Mouse (Mus musculus): ENCODE results near the gene Noxo1. TPM values are rescaled to one million over a fixed set of nuclear protein-coding genes. Genes with fewer than 3 reads are reported as not detected.
"Not testable (repeated sequence)": the region's sequence is repeated elsewhere in the genome, so short reads cannot be mapped to it uniquely, and the experiment has no call there.

Gene Noxo1
- polyA plus RNA-seq, 1 experiment from 2014 or later: 0.58 TPM

DNA sequence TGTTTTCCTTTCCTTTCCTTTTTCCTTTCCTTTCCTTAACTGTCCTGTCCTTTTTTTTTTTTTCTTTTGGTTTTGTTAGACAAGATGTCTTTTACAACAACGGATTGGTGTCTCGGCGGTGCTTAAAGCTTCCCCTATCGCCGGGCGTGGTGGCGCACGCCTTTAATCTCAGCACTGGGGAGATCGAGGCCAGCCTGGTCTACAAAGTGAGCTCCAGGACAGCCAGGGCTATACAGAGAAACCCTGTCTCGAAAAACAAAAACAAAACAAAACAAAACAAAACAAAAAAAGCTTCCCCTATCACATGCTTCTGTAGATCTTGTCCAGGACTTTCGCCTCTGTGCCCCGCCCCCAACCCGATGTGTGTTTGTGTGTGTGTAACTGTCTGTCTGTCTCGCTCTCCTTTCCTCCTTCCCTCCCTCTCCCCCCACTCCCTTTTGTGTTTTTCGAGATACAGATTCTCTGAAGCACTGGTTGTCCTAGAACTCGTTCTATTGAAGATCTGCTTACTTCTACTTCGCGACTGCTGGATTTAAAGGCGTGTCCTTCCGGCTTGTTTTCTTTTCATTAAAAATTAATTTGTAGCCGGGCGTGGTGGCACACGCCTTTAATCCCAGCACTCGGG lies 11.9 kb downstream of the Noxo1 start:
- H3K36me3 ChIP-seq: peaks cover 30% of the 10 kb centered on the region
- peaks cover 36% of the 10 kb centered on the region for H3K4me1 ChIP-seq
- H3K27ac ChIP-seq: peak overlapping the region; percentile 85
- no peaks in the 10 kb centered on the region for H3K9me3 ChIP-seq (replicated peaks)
- peak overlapping the region; percentile 74 for H3K4me3 ChIP-seq
- no peaks in the 10 kb centered on the region for H3K27me3 ChIP-seq (replicated peaks)
- peak; percentile 65; the same call in 1 of the 2 replicates for ATAC-seq
- peak overlapping the region; percentile 83 for H3K4me2 ChIP-seq
- 3% methylated on average over 24 of the region's 24 CpGs for WGBS (ENCODE audit: insufficient replicate concordance)
- H3K9ac ChIP-seq: peak overlapping the region; percentile 77

DNA sequence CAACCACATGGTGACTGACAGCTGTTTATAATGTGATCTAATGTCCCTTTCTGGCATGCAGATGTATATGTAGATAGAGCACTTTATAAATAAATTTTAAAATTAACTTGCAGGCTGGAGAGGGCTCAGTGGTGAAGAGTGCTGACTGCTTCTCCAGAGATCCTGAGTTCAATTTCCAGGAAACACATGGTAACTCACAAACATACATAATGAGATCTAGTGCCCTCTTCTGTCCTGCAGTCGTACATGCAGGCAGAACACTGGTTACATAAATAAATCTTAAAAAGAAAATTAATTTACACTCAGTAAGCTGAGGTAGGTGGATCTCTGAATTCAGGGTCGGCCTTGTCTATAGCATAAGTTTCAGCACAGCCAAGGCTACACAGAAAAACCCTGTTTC lies 12.6 kb downstream of the Noxo1 start:
- 17% methylated on average over 2 of the region's 2 CpGs for whole genome bisulfite sequencing (ENCODE audit: insufficient replicate concordance)
- peak overlapping the region; percentile 77; the same call in 1 of the 2 replicates for H3K9ac ChIP-seq

DNA sequence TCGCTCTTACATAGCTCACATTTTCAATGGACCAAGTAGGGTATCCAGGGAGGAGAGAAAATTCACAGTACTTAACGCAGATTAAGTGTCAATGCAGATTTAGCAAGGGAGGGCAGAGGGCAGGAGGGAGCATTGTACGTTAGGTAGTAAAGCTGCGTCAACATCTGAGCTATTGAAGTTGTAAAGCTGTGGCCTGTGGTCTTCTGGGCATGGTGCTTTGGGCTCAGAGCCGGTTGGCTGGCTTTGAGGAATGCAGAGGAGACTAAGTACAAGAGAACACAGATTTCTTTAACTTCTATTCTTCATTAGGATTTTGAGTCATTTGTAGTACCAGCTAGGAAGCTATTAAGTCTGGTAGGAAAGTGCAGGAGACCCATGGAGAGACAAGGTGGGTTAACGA lies 19.5 kb downstream of the Noxo1 start:
- Histone ChIP-seq H3K27ac (no peak overlapping the region), H3K9me3 (replicated peaks) (no peaks in the 10 kb centered on the region), H3K9ac (no peak overlapping the region), H3K27me3 (replicated peaks) (no peaks in the 10 kb centered on the region), H3K4me3 (no peak overlapping the region), H3K4me2 (no peak overlapping the region), H3K4me1 (peaks cover 15% of the 10 kb centered on the region), H3K36me3 (peaks cover 39% of the 10 kb centered on the region)
- ATAC-seq: no peak
- WGBS (ENCODE audit: insufficient replicate concordance): 84% methylated on average over 6 of the region's 6 CpGs

More for the DNA sequence above, 12.6 kb downstream of the Noxo1 start:
- Histone ChIP-seq H3K4me3 (peak overlapping the region; percentile 74), H3K9me3 (replicated peaks) (no peaks in the 10 kb centered on the region), H3K27me3 (replicated peaks) (no peaks in the 10 kb centered on the region), H3K4me1 (peaks cover 36% of the 10 kb centered on the region), H3K27ac (peak overlapping the region; percentile 85; the same call in 1 of the 2 replicates), H3K4me2 (peak overlapping the region; percentile 83), H3K36me3 (peaks cover 23% of the 10 kb centered on the region)
- no peak for ATAC-seq

DNA sequence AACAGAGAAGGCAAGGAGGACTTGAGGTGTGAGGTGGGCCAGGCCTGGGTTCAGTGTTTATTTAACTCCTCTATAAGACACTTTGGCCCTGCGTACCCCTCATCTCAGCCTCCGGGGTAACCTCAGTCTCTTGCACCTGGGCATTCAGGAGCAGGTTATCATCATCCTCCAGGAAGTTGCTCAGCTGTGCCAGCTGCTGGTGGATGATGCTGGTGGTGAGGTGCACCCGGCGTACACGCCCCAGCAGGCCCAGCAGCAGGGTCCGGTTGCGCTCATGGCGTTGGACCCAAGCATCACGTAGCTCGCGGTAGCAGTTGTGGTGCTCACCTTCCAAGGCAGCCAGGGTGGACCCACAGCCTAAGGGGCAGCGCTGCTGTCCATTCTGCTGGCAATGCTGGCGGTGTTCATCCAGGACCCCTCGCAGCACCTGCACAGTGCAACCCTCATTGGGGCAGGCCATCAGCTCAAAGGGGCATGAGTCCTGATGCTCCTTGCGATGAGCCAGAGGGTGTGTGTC lies 20.2 kb downstream of the Noxo1 start:
- Histone ChIP-seq H3K27me3 (replicated peaks) (no peaks in the 10 kb centered on the region), H3K9me3 (replicated peaks) (no peaks in the 10 kb centered on the region), H3K4me2 (no peak overlapping the region), H3K4me3 (no peak overlapping the region), H3K4me1 (peaks cover 16% of the 10 kb centered on the region), H3K27ac (no peak overlapping the region), H3K36me3 (peaks cover 44% of the 10 kb centered on the region), H3K9ac (no peak overlapping the region)
- ATAC-seq: no peak
- 92% methylated on average over 15 of the region's 15 CpGs for WGBS (ENCODE audit: insufficient replicate concordance)

DNA sequence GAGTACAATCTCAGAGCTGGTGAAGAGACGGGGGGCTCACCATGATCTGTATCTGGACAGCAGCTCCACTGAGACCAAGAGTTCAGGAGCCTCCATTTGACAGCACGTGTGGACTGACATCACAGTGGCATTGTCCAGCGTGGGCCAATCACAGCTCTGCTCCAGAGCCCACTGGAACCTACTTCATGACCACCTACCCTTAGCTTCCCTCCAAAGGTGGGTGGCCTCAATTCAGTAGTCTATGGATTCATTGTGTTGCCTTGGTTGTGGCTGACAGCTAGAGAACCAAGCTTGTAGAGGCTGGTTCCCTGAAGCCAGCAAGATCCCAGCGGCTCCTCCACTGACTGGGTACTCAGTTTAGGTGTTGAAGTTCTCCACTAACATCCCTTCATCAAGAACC lies 21.9 kb downstream of the Noxo1 start, which contains the start of the genes Rnf151 and Rps2:
Rnf151 (minus strand) TSS at position 121 of the 400 bp plus-strand sequence.
Rps2 (plus strand) TSS at position 174 of the 400 bp plus-strand sequence.
- no peaks in the 10 kb centered on the region for H3K9me3 ChIP-seq (replicated peaks)
- H3K27ac ChIP-seq: peak within 1 kb of the TSS; percentile 85
- peaks cover 33% of the 10 kb centered on the region for H3K4me1 ChIP-seq
- WGBS (ENCODE audit: insufficient replicate concordance): 67% methylated on average over 4 of the region's 4 CpGs
- peaks cover 59% of the 10 kb centered on the region for H3K36me3 ChIP-seq
- peak within 1 kb of the TSS; percentile 93 for H3K9ac ChIP-seq
- no peaks in the 10 kb centered on the region for H3K27me3 ChIP-seq (replicated peaks)
- H3K4me3 ChIP-seq: peak within 1 kb of the TSS; percentile 92
- no peak for ATAC-seq
- peak within 1 kb of the TSS; percentile 80 for H3K4me2 ChIP-seq

- ATAC-seq; H3K27me3 ChIP-seq (replicated peaks); H3K9me3 ChIP-seq (replicated peaks): not testable (repeated sequence)
- 29% methylated on average over 5 of the region's 5 CpGs for WGBS (ENCODE audit: insufficient replicate concordance)
- peaks cover 59% of the 10 kb centered on the region for H3K36me3 ChIP-seq
- peak overlapping the region; percentile 92 for H3K4me3 ChIP-seq
- peak overlapping the region; percentile 85 for H3K27ac ChIP-seq
- H3K4me1 ChIP-seq: peaks cover 42% of the 10 kb centered on the region
- H3K4me2 ChIP-seq: peak overlapping the region; percentile 80
- peak overlapping the region; percentile 93 for H3K9ac ChIP-seq
Observed at GRCm38 (mm10) chr17:24718938-24719337, 22.9 kb downstream of the Noxo1 start.

GRCm38 (mm10) chr17:24719494-24720222 lies 23.6 kb downstream of the Noxo1 start:
- Histone ChIP-seq H3K9ac (peak overlapping the region; percentile 93), H3K9me3 (replicated peaks) (no peaks in the 10 kb centered on the region), H3K4me1 (peaks cover 45% of the 10 kb centered on the region), H3K27ac (peak overlapping the region; percentile 85), H3K27me3 (replicated peaks) (no peaks in the 10 kb centered on the region), H3K4me2 (peak overlapping the region; percentile 80), H3K36me3 (peaks cover 59% of the 10 kb centered on the region), H3K4me3 (peak overlapping the region; percentile 92)
- under 1% methylated on average over 60 of the region's 61 CpGs for WGBS (ENCODE audit: insufficient replicate concordance)
- ATAC-seq: peak; percentile 92

DNA sequence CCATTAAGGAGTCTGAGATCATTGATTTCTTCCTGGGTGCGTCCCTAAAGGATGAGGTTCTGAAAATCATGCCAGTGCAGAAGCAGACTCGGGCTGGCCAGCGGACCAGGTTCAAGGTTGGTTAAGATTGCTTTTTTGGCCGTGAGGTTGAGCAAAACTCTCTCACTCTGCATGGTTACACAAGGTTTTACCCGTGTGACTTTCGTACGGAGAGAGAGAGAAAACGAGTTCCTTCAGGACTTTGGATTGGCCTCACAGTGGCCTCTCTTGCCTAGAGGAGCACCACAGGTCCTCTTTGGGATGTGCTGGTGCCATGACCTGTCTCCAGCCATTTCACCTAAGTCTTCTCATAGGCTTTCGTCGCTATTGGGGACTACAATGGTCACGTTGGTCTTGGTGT lies 24.6 kb downstream of the Noxo1 start:
- not testable (repeated sequence) for H3K27me3 ChIP-seq (replicated peaks); H3K9me3 ChIP-seq (replicated peaks); ATAC-seq
- peak overlapping the region; percentile 79 for H3K27ac ChIP-seq
- peak overlapping the region; percentile 80 for H3K4me2 ChIP-seq
- WGBS (ENCODE audit: insufficient replicate concordance): under 1% methylated on average over 11 of the region's 11 CpGs
- H3K36me3 ChIP-seq: peaks cover 55% of the 10 kb centered on the region
- H3K4me1 ChIP-seq: peaks cover 48% of the 10 kb centered on the region
- peak overlapping the region; percentile 93 for H3K9ac ChIP-seq
- peak overlapping the region; percentile 92 for H3K4me3 ChIP-seq

- Histone ChIP-seq H3K4me3 (peak overlapping the region; percentile 92), H3K9ac (peak overlapping the region; percentile 93), H3K4me1 (peaks cover 55% of the 10 kb centered on the region), H3K4me2 (peak overlapping the region; percentile 80), H3K27ac (peak overlapping the region; percentile 90), H3K36me3 (peaks cover 46% of the 10 kb centered on the region)
- ATAC-seq; H3K27me3 ChIP-seq (replicated peaks); H3K9me3 ChIP-seq (replicated peaks): not testable (repeated sequence)
- WGBS (ENCODE audit: insufficient replicate concordance): 13% methylated on average over 7 of the region's 7 CpGs
Observed at GRCm38 (mm10) chr17:24721383-24721955, 25.4 kb downstream of the Noxo1 start.

GRCm38 (mm10) chr17:24722220-24722924 lies 26.3 kb downstream of the Noxo1 start:
- ATAC-seq: no peak
- H3K36me3 ChIP-seq: peaks cover 39% of the 10 kb centered on the region
- H3K9me3 ChIP-seq (replicated peaks): no peaks in the 10 kb centered on the region
- 13% methylated on average over 13 of the region's 13 CpGs for WGBS (ENCODE audit: insufficient replicate concordance)
- H3K9ac ChIP-seq: peak overlapping the region; percentile 93
- peak overlapping the region; percentile 80 for H3K4me2 ChIP-seq
- H3K27ac ChIP-seq: peak overlapping the region; percentile 90
- H3K4me3 ChIP-seq: peak overlapping the region; percentile 92
- 0 out of 2 replicates have a peak, but pooled peaks cover 3% of the 10 kb centered on the region for H3K27me3 ChIP-seq (replicated peaks)
- peaks cover 55% of the 10 kb centered on the region for H3K4me1 ChIP-seq

DNA sequence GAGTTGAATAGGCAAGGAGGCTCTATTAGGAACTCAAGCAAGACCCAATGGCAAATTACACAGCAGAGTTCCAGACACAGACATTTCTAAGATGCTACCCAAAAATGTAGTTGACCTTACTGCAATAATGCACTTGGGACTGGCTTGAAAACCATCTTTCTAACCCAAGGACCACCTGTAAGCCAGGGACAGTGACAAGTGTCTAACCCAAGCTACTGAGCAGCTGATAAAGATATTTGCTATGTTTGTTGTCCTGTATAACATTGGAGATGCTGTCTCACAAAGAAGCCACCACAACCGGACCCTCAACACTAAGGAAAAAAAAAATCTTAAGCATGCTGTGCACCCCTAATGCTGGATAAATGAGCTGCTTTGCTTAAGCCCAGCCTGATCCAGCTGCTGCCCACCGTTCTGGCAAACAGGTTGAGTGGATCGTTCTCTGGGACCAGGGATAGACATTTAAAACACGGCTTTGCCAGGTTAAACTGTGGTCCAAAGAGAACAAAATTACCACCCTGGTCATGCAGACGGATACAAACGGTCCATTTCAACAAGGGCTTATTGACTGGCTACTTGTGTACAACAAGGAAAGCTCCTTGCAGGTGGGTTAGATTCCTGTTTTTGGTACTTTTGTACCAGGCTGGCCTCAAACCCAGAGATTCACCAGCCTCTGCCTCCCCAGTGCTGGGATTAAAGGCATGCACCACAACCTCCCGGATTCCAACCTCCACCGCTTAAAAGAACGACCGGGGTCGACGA lies 27.3 kb downstream of the Noxo1 start:
- Histone ChIP-seq H3K9me3 (replicated peaks) (no peaks in the 10 kb centered on the region), H3K4me3 (peak overlapping the region; percentile 92)

More for the DNA sequence above, 27.3 kb downstream of the Noxo1 start:
- Histone ChIP-seq H3K4me2 (peak overlapping the region; percentile 80), H3K4me1 (peaks cover 50% of the 10 kb centered on the region), H3K9ac (peak overlapping the region; percentile 93), H3K36me3 (peaks cover 29% of the 10 kb centered on the region), H3K27ac (peak overlapping the region; percentile 90), H3K27me3 (replicated peaks) (peaks cover 12% of the 10 kb centered on the region)
- WGBS (ENCODE audit: insufficient replicate concordance): 3% methylated on average over 12 of the region's 12 CpGs
- ATAC-seq: no peak
